Mouse (Mus musculus) midbrain, embryonic 10.5 days (tissue): ENCODE measurements around the gene 2410131K14Rik. TPM values are rescaled to one million over a fixed set of nuclear protein-coding genes. Genes with fewer than 3 reads are reported as not detected.

ENCODE experiments used
- DNase-seq: peaks from one replicate; pipeline ENCODE4 v3.0.0-alpha.2; 2017; ENCODE audit warnings: low spot score
- H3K27ac ChIP-seq: fragments of 300-500 bp; sonication (generic); replicated peaks from 2 replicates; pipeline ENCODE4 v1.5.1; 2016; ENCODE audit warnings: mild to moderate bottlenecking
- H3K27me3 ChIP-seq: fragments of 300-500 bp; sonication (generic); 2 replicates; pipeline ENCODE4 v1.6.1; 2016; ENCODE audit warnings: low read depth, mild to moderate bottlenecking; ENCODE audit not compliant: poor library complexity, severe bottlenecking
- H3K36me3 ChIP-seq: fragments of 300-500 bp; sonication (generic); 2 replicates; pipeline ENCODE4 v1.6.1; 2016; ENCODE audit warnings: mild to moderate bottlenecking, moderate library complexity
- H3K4me1 ChIP-seq: fragments of 300-500 bp; sonication (generic); 2 replicates; pipeline ENCODE4 v1.6.1; 2016
- H3K4me3 ChIP-seq: fragments of 300-500 bp; sonication (generic); 2 replicates; pipeline ENCODE4 v1.5.1; 2016; ENCODE audit warnings: mild to moderate bottlenecking, moderate library complexity
- H3K9me3 ChIP-seq: fragments of 300-500 bp; sonication (generic); replicated peaks from 2 replicates; pipeline ENCODE4 v1.6.1; 2016; ENCODE audit warnings: mild to moderate bottlenecking
- WGBS: fragments of 180-500 bp; shearing (Covaris S2); methylation state at CpG from one replicate; pipeline ENCODE4 v1.1.7; 2016; 5-methylcytosine and 5-hydroxymethylcytosine counted together
- polyA plus RNA-seq: library from polyadenylated mRNA; unstranded; fragments of >200 nt; fragmentation: Nextera tagmentation; extraction: Ambion mirVana; gene quantifications from 2 replicates; pipeline ENCODE4 v1.2.1, GENCODE M21; 2016

The 2410131K14Rik gene
- polyA plus RNA-seq, 1 experiment from 2014 or later, result 11.3 TPM

DNA sequence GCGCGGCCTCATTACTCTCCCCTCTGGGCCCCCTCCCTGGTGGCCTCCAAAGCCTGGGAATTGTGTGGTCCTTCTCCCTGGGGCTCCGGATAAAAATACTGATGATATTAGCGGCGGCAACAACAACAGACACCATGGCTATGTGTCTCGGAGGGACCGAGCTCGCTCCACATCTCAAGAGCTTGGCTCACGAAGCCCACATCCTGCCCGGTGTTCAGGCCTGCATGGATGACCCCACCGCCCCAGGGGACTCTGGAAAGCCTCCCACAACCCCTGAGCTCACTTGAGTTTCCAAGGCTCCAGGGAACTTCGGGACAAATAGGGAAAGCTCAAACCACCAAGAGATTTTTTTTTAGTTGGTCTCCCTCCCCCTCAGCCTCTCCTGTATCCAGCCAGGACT is 5.4 kb upstream of the 2410131K14Rik start:
- WGBS, result 90% methylated on average over 12 of the region's 12 CpGs
- DNase-seq, result no peak
- peaks cover 10% of the 10 kb centered on the region for H3K4me1 ChIP-seq
- no peak overlapping the region for H3K27ac ChIP-seq
- no peaks in the 10 kb centered on the region for H3K27me3 ChIP-seq
- H3K4me3 ChIP-seq, result no peak overlapping the region
- H3K9me3 ChIP-seq, result no peaks in the 10 kb centered on the region
- H3K36me3 ChIP-seq, result peaks cover 52% of the 10 kb centered on the region

DNA sequence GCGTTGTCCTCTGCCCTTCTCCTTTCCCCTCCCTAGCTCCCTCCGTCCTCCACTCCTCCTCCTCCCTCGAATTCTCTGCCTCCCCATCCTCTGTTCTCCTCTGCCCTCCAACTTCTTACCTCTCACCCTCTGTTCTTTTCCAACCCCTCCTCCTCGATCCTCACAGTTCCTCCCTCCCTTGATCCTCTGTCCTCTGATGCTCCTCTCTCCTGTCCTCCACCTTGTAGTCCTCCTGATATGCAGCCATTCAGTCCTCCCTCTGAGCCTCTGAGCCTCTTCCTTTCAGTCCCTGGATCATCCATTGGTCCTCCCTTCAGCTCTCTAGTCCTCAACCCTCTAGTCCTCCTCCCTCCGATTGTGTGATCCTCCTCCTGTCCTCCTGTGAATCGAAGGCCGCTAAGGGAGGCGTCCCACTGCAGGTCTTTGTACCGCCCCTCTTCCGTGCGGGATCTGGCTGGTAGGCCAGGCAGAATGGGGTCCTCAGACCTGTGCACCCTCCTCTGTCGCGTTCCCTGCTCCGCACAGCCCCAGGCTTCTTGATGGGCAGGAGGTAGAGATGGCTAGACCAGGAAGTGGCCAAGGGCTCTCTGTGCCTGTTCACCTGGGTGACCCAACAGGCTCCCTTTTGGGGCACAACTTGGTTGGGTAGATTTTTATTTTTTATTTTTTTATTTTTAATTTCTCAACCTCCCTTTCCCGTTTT is 730 bp downstream of the 2410131K14Rik start:
- Histone ChIP-seq H3K36me3 (peaks cover 59% of the 10 kb centered on the region), H3K27ac (peak overlapping the region; percentile 89), H3K9me3 (no peaks in the 10 kb centered on the region), H3K4me1 (peaks cover 30% of the 10 kb centered on the region), H3K27me3 (no peaks in the 10 kb centered on the region), H3K4me3 (peak overlapping the region; percentile 81)
- 8% methylated on average over 15 of the region's 15 CpGs for WGBS
- DNase-seq, result no peak

DNA sequence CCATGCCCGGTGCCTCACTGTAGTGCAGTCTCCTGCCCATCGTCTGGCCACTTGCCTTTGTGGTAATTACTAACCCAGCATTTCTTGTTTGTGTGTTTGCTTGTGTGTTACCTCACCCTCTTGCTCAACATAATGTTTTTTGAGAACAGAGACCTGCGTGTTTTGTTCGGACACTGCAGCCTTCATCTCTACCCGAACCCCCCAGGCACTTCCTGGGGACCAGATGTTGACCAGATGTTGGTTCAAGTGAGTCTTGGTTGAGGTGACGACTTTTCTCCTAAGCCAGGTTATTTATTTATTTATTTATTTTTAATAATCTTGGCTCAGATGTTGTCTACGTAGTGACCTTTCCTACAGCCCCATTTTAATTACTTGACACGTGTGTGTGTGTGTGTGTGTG is 2.4 kb downstream of the 2410131K14Rik start:
- H3K27me3 ChIP-seq, result no peaks in the 10 kb centered on the region
- peaks cover 30% of the 10 kb centered on the region for H3K4me1 ChIP-seq
- no peak for DNase-seq
- peaks cover 46% of the 10 kb centered on the region for H3K36me3 ChIP-seq
- no peaks in the 10 kb centered on the region for H3K9me3 ChIP-seq
- no peak overlapping the region for H3K27ac ChIP-seq
- 91% methylated on average over 8 of the region's 8 CpGs for WGBS
- no peak overlapping the region for H3K4me3 ChIP-seq

DNA sequence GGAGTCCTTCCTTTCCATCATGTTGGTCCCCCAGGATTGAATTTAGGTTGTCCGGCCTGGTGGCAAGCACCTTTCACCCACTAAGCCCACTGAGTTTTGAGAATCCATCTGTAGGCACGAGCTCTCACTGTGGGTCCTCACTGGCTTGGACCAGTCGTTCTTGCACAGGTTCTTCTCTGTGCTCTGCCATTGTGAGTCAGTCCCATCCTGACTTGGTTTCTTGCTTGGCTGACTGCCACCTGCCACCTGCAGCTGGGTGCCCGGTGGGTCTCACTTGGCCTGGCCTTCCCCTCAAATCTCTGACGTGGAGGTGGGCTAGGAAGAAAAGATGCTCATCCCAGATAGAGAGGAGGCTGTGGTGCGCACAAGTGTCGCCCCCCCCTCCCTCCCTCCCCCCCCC is 6.0 kb downstream of the 2410131K14Rik start:
- Histone ChIP-seq H3K27me3 (no peaks in the 10 kb centered on the region), H3K4me1 (peaks cover 14% of the 10 kb centered on the region), H3K9me3 (no peaks in the 10 kb centered on the region), H3K36me3 (peaks cover 46% of the 10 kb centered on the region), H3K4me3 (no peak overlapping the region), H3K27ac (no peak overlapping the region)
- no peak for DNase-seq
- 84% methylated on average over 6 of the region's 7 CpGs for WGBS

DNA sequence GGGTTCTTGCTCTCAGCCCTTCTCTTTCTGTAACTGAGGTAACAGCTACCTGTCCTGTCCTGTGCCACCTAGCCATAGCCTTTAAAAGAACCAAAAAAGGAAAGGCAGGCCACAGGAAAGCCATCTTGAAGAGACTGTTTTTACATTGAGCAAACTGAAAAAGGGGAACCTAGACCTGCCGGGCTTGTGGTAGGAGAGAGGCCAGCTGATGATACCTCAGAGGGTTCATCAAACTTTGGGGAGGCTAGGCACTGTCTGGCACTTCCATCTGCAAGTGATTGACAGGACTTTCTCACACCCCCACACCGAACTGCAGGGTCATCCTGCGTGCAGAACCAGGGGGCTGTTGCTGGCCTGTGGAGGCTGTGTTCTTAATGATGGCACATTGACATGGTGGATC is 8.5 kb downstream of the 2410131K14Rik start:
- Histone ChIP-seq H3K27me3 (no peaks in the 10 kb centered on the region), H3K27ac (no peak overlapping the region), H3K9me3 (no peaks in the 10 kb centered on the region), H3K4me3 (no peak overlapping the region), H3K4me1 (no peaks in the 10 kb centered on the region), H3K36me3 (peaks cover 54% of the 10 kb centered on the region)
- 81% methylated on average over 3 of the region's 3 CpGs for WGBS
- no peak for DNase-seq

DNA sequence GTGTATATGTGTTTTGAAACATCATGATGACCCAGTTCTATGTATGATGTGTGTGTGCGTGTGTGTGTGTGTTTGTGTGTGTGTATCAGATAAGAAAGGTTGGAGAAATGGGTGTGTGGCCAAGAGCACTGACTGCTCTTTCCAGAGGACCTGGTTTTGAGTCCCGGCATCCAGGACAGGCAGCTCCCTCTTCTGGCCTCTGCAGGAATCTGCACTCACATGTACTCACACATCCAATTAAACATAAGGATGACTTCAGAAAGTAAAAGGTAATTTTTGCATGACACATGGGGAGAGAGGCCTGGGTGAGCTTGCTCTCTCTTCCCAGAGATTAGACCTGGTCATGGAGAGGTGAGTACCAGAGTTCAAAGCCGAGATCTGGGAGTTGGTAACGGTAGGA is 12.0 kb downstream of the 2410131K14Rik start:
- Histone ChIP-seq H3K36me3 (peaks cover 67% of the 10 kb centered on the region), H3K27ac (no peak overlapping the region)

DNA sequence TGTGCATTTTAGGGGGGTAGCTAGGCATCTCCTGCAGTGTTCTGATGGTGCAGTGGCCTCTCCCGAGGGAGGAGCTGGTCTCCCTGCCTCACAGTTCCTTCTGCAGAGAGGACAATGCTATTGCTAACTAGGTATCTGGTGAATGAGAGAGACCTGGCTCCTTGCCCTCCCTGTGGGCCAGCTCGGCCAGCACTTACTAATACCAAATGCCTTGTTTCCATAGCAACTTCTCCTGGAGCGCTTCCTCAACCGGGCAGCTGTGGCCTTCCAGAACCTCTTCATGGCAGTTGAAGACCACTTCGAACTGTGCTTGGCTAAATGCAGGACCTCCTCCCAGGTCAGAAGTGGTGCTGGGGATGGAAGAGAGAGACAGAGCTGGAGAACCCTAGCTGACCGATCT is 14.1 kb downstream of the 2410131K14Rik start:
- no peaks in the 10 kb centered on the region for H3K27me3 ChIP-seq
- WGBS, result 74% methylated on average over 6 of the region's 6 CpGs
- H3K27ac ChIP-seq, result no peak overlapping the region
- no peaks in the 10 kb centered on the region for H3K9me3 ChIP-seq
- H3K4me1 ChIP-seq, result peaks cover 6% of the 10 kb centered on the region
- DNase-seq, result no peak
- H3K4me3 ChIP-seq, result no peak overlapping the region
- peaks cover 83% of the 10 kb centered on the region for H3K36me3 ChIP-seq

More for the DNA sequence above, 12.0 kb downstream of the 2410131K14Rik start:
- H3K4me1 ChIP-seq, result peaks cover 6% of the 10 kb centered on the region
- no peaks in the 10 kb centered on the region for H3K9me3 ChIP-seq
- DNase-seq, result no peak
- 94% methylated on average over 4 of the region's 4 CpGs for WGBS
- H3K27me3 ChIP-seq, result no peaks in the 10 kb centered on the region
- no peak overlapping the region for H3K4me3 ChIP-seq

DNA sequence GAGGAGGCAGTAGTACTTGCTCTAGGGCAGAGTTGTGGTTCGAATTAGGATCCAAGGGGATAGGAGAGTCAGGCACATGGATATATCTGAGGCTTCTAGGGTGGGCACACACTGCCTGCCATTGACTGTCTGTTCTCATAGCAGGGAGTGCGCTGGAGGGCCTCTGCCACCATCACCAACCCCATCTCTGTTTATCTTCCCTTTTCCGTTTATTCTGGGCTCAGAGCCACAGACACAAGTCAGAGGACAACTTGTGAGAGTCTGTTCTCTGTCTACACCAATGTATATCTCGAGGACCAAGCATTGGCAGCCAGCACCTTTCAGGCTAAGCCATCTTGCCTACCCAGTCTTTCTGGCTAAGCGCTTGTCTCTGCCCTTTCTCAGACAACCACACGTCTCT is 14.6 kb downstream of the 2410131K14Rik start:
- H3K27me3 ChIP-seq, result no peaks in the 10 kb centered on the region
- H3K4me3 ChIP-seq, result no peak overlapping the region
- peaks cover 84% of the 10 kb centered on the region for H3K36me3 ChIP-seq

DNA sequence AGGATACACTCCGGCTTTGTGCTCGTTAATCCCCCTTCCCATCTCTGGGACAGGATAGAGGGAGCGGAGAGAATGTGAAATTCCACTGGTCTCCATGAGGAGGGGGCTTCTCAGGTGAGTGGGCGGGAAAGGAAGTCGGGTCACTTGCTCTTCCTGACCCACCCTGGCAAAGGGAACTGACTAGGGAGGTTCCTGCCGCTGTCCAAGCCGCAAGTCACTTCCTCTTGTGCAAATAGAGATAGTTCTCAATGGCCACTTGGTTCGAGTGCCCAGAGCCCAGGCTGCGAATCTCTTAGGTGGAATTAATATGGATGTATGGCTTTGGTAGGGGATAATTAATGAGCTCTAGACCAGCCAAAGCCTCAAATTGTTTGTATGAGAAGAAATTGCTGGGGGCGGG is 15.0 kb downstream of the 2410131K14Rik start:
- peaks cover 84% of the 10 kb centered on the region for H3K36me3 ChIP-seq
- H3K27ac ChIP-seq, result no peak overlapping the region
- H3K4me3 ChIP-seq, result no peak overlapping the region
- whole genome bisulfite sequencing, result 85% methylated on average over 10 of the region's 10 CpGs
- H3K27me3 ChIP-seq, result no peaks in the 10 kb centered on the region
- no peak for DNase-seq
- H3K4me1 ChIP-seq, result peaks cover 6% of the 10 kb centered on the region
- no peaks in the 10 kb centered on the region for H3K9me3 ChIP-seq

More for the DNA sequence above, 14.6 kb downstream of the 2410131K14Rik start:
- no peak overlapping the region for H3K27ac ChIP-seq
- no peak for DNase-seq
- WGBS, result 90% methylated on average over 6 of the region's 6 CpGs
- H3K4me1 ChIP-seq, result peaks cover 6% of the 10 kb centered on the region
- no peaks in the 10 kb centered on the region for H3K9me3 ChIP-seq

DNA sequence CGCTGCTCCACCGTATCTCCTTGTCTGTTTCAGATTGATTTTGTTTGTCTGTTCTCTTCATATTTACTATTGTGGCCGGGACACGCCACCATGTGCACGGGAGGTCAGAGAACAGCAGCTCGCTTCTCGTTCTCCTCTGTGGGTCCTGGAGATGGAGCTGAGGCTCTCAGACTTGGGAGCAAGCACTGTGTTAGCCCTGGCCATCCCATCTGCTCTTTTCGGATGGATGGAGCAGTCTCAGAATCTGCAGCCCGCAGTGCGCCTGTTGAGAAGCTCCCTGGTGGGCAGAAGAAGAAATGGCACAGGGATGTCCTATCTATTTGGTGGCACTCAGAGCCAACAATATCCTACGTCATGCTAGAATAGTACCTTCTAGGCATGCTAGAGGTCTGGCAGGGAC is 15.6 kb downstream of the 2410131K14Rik start:
- no peak overlapping the region for H3K4me3 ChIP-seq
- 93% methylated on average over 11 of the region's 11 CpGs for WGBS
- no peak for DNase-seq
- no peak overlapping the region for H3K27ac ChIP-seq
- no peaks in the 10 kb centered on the region for H3K9me3 ChIP-seq
- H3K4me1 ChIP-seq, result peaks cover 6% of the 10 kb centered on the region
- H3K27me3 ChIP-seq, result no peaks in the 10 kb centered on the region
- H3K36me3 ChIP-seq, result peaks cover 81% of the 10 kb centered on the region

DNA sequence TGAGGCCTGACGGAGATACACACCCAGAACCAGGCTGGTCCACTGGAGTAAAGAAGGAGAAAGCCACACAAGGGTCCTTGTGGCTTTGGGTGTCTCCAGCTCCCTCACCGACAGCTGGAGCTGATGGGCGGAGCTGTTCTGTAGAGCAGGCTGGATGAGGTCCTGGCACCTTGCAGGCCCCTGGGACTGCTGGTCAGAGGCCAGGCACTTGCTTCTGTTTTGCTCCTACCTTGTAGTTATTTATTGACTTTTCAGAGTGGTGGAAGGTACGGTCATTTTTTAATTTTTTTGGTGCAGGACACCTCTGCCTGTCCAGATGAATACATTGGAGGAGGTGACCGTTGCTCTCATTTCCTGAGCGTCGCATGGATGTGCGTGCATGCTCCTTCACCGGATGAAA is 16.2 kb downstream of the 2410131K14Rik start:
- Histone ChIP-seq H3K27me3 (no peaks in the 10 kb centered on the region), H3K27ac (no peak overlapping the region), H3K9me3 (no peaks in the 10 kb centered on the region), H3K4me1 (peaks cover 6% of the 10 kb centered on the region), H3K4me3 (no peak overlapping the region), H3K36me3 (peaks cover 75% of the 10 kb centered on the region)
- 95% methylated on average over 9 of the region's 9 CpGs for WGBS
- no peak for DNase-seq

DNA sequence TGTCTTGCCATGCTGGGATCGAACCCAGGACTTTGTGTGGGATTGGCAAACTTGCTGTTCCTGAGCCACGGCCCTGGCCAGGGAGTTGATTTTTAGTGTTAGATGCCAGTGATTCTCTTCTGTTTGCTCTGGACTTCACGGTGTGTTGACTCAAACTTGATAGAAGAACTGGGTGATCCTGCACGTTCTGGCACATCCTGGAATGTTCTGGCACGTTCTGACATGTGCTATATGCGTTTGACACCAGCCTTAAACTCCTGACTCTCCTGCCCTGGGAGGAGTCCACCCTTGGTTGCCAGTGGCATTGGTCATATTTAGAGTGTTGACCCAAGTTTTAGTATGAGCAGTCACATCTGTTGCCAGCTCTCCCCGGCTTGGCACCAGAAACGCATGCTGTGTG is 17.4 kb downstream of the 2410131K14Rik start:
- Histone ChIP-seq H3K4me3 (no peak overlapping the region), H3K4me1 (peaks cover 6% of the 10 kb centered on the region), H3K36me3 (peaks cover 63% of the 10 kb centered on the region), H3K27me3 (peaks cover 4% of the 10 kb centered on the region; the same call in 1 of the 2 replicates), H3K27ac (no peak overlapping the region), H3K9me3 (no peaks in the 10 kb centered on the region)
- 93% methylated on average over 8 of the region's 8 CpGs for WGBS
- DNase-seq, result no peak

DNA sequence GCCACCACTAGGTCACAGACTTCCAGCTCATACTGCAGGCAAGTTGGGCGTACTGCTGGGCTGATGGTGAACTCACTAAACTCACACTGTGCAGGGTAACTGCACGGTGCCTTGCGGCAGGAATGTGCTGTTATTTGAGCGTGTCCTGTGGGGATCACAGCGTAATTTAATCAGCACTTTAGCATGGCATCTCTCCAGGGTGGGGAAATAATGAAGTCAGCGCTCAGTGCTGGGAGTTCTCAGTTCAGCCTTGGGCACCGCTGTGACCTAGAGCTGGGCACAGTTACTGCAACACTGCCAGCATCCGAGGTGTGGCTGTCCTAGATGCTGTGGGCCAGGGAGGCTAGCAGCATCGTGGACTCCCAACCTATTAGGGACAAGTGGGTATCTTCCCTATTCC is 19.3 kb downstream of the 2410131K14Rik start:
- Histone ChIP-seq H3K4me3 (no peak overlapping the region), H3K9me3 (no peaks in the 10 kb centered on the region), H3K36me3 (peaks cover 44% of the 10 kb centered on the region), H3K27ac (no peak overlapping the region), H3K27me3 (peaks cover 12% of the 10 kb centered on the region; the same call in 1 of the 2 replicates), H3K4me1 (peaks cover 8% of the 10 kb centered on the region)
- no peak for DNase-seq
- 81% methylated on average over 9 of the region's 9 CpGs for WGBS
